Mouse (Mus musculus): ENCODE data around the gene Kbtbd4. TPM values are rescaled to one million over a fixed set of nuclear protein-coding genes. Genes with fewer than 3 reads are reported as not detected.

The Kbtbd4 gene
- total and polyA plus RNA-seq, 3 experiments: 21.9 to 23.1 TPM; not detected in 1

DNA sequence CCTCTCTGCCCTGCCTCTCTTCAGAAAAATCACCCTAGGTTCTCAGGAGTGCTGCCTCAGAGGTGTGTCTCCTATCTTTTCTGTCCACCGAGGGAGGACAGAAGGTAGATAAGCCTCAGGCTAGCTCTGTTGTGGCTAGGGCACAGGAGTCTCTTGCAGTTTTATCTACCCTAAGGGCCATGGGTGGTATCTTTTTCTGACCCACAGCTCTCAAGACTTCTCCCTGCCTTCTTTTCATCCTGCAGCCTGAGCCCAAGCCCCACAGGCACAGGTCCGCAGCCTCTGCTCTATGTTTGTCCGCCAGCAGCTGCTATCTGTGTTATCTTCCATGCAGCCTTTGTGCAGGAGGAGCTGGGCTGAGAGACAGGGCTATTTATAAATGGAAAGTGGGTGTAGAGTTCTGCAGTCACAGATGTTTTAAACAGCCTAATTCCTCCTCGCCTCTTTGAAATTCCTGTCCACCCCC lies 34.4 kb upstream of the Kbtbd4 start:
- H3K36me3 ChIP-seq (ENCODE audit: control insufficient read depth in 1 of 2, insufficient read depth in 2 of 2, low read length in 2 of 2): peaks cover 1 to 25% of the 10 kb centered on the region in 2 experiments; a peak in 3 of 4 replicates
- peak overlapping the region; percentile 66 for H3K27ac ChIP-seq (ENCODE audit: control insufficient read depth, low read depth, low read length)
- no peaks in the 10 kb centered on the region for H3K79me2 ChIP-seq (ENCODE audit: control insufficient read depth, insufficient read depth, low read length, poor library complexity)
- H3K4me3 ChIP-seq (ENCODE audit: control insufficient read depth in 1 of 2, insufficient read depth in 1 of 2, low read depth in 2 of 2, low read length in 2 of 2): peak overlapping the region in 1 of 2 experiments; percentile 23; a peak in 1 of 4 replicates
- no peaks in the 10 kb centered on the region for H3K27me3 ChIP-seq (ENCODE audit: control insufficient read depth in 1 of 2, insufficient read depth in 2 of 2, low read length in 2 of 2)
- no peaks in the 10 kb centered on the region for H3K9me3 ChIP-seq (replicated peaks; ENCODE audit: insufficient read depth, low read length)
- no peak overlapping the region for H3K9ac ChIP-seq (ENCODE audit: control insufficient read depth, low read depth, low read length, poor library complexity, severe bottlenecking)
- TF ChIP-seq MAX (IDR thresholded peaks at IDR 0.05; ENCODE audit: low read length) (peak; percentile 43; the same call in 1 of the 2 replicates), RCOR1 (IDR thresholded peaks at IDR 0.05; ENCODE audit: low read depth, low read length) (peak; percentile 59), MXI1 (IDR thresholded peaks at IDR 0.05; ENCODE audit: low read depth, low read length) (no peak; the same call in 1 of the 2 replicates), HCFC1 (IDR thresholded peaks at IDR 0.05; ENCODE audit: low read depth, low read length) (no peak), USF2 (IDR thresholded peaks at IDR 0.05; ENCODE audit: borderline replicate concordance in 1 of 2, insufficient read depth in 1 of 2, low read depth in 1 of 2, low read length in 2 of 2) (no peak), SIN3A (IDR thresholded peaks at IDR 0.05; ENCODE audit: low read length) (peak; percentile 39; the same call in 1 of the 2 replicates), RAD21 (IDR thresholded peaks at IDR 0.05; ENCODE audit: low read depth, low read length) (no peak), ELF1 (IDR thresholded peaks at IDR 0.05; ENCODE audit: low read depth, low read length) (no peak), POLR2AphosphoS5 (IDR thresholded peaks at IDR 0.05; ENCODE audit: borderline replicate concordance, low read depth, low read length) (no peak), CTCF (IDR thresholded peaks at IDR 0.05 in 2 of 3, conservative IDR thresholded peaks at IDR 0.05 in 1 of 3; ENCODE audit: control insufficient read depth in 1 of 3, insufficient read depth in 1 of 3, low read depth in 2 of 3, low read length in 3 of 3, poor library complexity in 1 of 3, severe bottlenecking in 1 of 3) (no peak), ZC3H11A (IDR thresholded peaks at IDR 0.05; ENCODE audit: low read depth, low read length) (no peak), MEF2A (IDR thresholded peaks at IDR 0.05; ENCODE audit: extremely low read depth, insufficient replicate concordance, low read depth, low read length, poor library complexity, severe bottlenecking) (peak; percentile 93; the same call in 1 of the 2 replicates), POLR2A (IDR thresholded peaks at IDR 0.05; ENCODE audit: control insufficient read depth in 1 of 2, insufficient read depth in 1 of 2, low read depth in 1 of 2, low read length in 2 of 2, poor library complexity in 1 of 2) (no peak), ETS1 (IDR thresholded peaks at IDR 0.05; ENCODE audit: low read depth, low read length) (peak; percentile 73), EP300 (IDR thresholded peaks at IDR 0.05; ENCODE audit: low read depth in 1 of 2, low read length in 2 of 2) (peak; percentile 66 to 76), TCF12 (IDR thresholded peaks at IDR 0.05; ENCODE audit: low read depth, low read length) (peak; percentile 79), TAL1 (IDR thresholded peaks at IDR 0.05; ENCODE audit: low read length) (peak; percentile 63), GATA1 (IDR thresholded peaks at IDR 0.05; ENCODE audit: low read depth, low read length) (peak; percentile 79), NELFE (IDR thresholded peaks at IDR 0.05; ENCODE audit: low read depth, low read length) (no peak), KAT2A (conservative IDR thresholded peaks at IDR 0.05; ENCODE audit: low read depth, low read length) (no peak), SMC3 (IDR thresholded peaks at IDR 0.05; ENCODE audit: low read depth, low read length) (0 out of 2 replicates have a peak, but pooled peaks have one; percentile 24), MYC (IDR thresholded peaks at IDR 0.05; ENCODE audit: low read depth, low read length) (no peak), ZMIZ1 (IDR thresholded peaks at IDR 0.05; ENCODE audit: low read depth, low read length) (no peak)
- peak; percentile 74 for DNase-seq (ENCODE audit: low read depth, low spot score)
- H3K4me1 ChIP-seq (ENCODE audit: control insufficient read depth in 1 of 2, insufficient read depth in 2 of 2, low read length in 2 of 2): peaks cover 20 to 24% of the 10 kb centered on the region in 2 experiments
